Mouse (Mus musculus): Measurements from ENCODE around the gene Fgfr2. TPM values are rescaled to one million over a fixed set of nuclear protein-coding genes. Genes with fewer than 3 reads are reported as not detected.

Fgfr2 gene
- total RNA-seq, 2 experiments from 2014 or later: 1.5 to 1.7 TPM

- intact Hi-C loops (cut with DNase I): loop anchor here (1.0 to 5.0 kb wide), 4 partner anchors 39 to 215 kb away; partner anchors contain the start of gene Plekha1
- no peak for DNase-seq
Measured at GRCm38 (mm10) chr7:130827844-130828403, 2295.2 kb downstream of the Fgfr2 start.

GRCm38 (mm10) chr7:130827431-130827830 is 2295.7 kb downstream of the Fgfr2 start:
- intact Hi-C loops (cut with DNase I): loop anchor here (1.0 to 5.0 kb wide), 4 partner anchors 40 to 215 kb away; partner anchors contain the start of gene Plekha1
- peak; percentile 58 to 66 for DNase-seq

- intact Hi-C loops (cut with DNase I): loop anchor here (2.0 to 5.0 kb wide), 3 partner anchors 41 to 216 kb away; partner anchors contain the start of gene Plekha1
- DNase-seq: no peak
Measured at GRCm38 (mm10) chr7:130826343-130826742, 2296.8 kb downstream of the Fgfr2 start.

GRCm38 (mm10) chr7:130823992-130824391 is 2299.2 kb downstream of the Fgfr2 start:
- DNase-seq: no peak
- intact Hi-C loops (cut with DNase I): no loop called here

GRCm38 (mm10) chr7:130819624-130820023 is 2303.5 kb downstream of the Fgfr2 start:
- intact Hi-C loops (cut with DNase I): loop anchor here (2.0 kb wide), 1 partner anchor 21 kb away; no protein-coding TSS in a partner anchor
- no peak for DNase-seq

- intact Hi-C loops (cut with DNase I): loop anchor here (2.0 kb wide), 1 partner anchor 20 kb away; no protein-coding TSS in a partner anchor
- no peak for DNase-seq
Measured at GRCm38 (mm10) chr7:130818813-130819212, 2304.3 kb downstream of the Fgfr2 start.

- no peak for DNase-seq
- intact Hi-C loops (cut with DNase I): no loop called here
Measured at GRCm38 (mm10) chr7:130816243-130816642, 2306.9 kb downstream of the Fgfr2 start.

- DNase-seq: no peak
- intact Hi-C loops (cut with DNase I): no loop called here
Measured at GRCm38 (mm10) chr7:130815601-130816000, 2307.5 kb downstream of the Fgfr2 start.

GRCm38 (mm10) chr7:130812407-130812806 is 2310.7 kb downstream of the Fgfr2 start:
- intact Hi-C loops (cut with DNase I): no loop called here
- DNase-seq: no peak

- no peak for DNase-seq
- intact Hi-C loops (cut with DNase I): no loop called here
Measured at GRCm38 (mm10) chr7:130810238-130810637, 2312.9 kb downstream of the Fgfr2 start.

- DNase-seq: no peak
- intact Hi-C loops (cut with DNase I): no loop called here
Measured at GRCm38 (mm10) chr7:130808694-130809093, 2314.5 kb downstream of the Fgfr2 start.

- DNase-seq: peak; percentile 33 to 42
- intact Hi-C loops (cut with DNase I): no loop called here
Measured at GRCm38 (mm10) chr7:130807749-130808148, 2315.4 kb downstream of the Fgfr2 start.

GRCm38 (mm10) chr7:130804991-130805390 is 2318.2 kb downstream of the Fgfr2 start:
- intact Hi-C loops (cut with DNase I): no loop called here

GRCm38 (mm10) chr7:130803251-130803825 is 2319.8 kb downstream of the Fgfr2 start:
- DNase-seq: no peak
- intact Hi-C loops (cut with DNase I): no loop called here

More at GRCm38 (mm10) chr7:130804991-130805390, 2318.2 kb downstream of the Fgfr2 start:
- DNase-seq: no peak

GRCm38 (mm10) chr7:130801811-130802210 is 2321.3 kb downstream of the Fgfr2 start:
- intact Hi-C loops (cut with DNase I): no loop called here
- DNase-seq: no peak

GRCm38 (mm10) chr7:130800681-130801080 is 2322.5 kb downstream of the Fgfr2 start:
- DNase-seq: no peak
- intact Hi-C loops (cut with DNase I): no loop called here

- intact Hi-C loops (cut with DNase I): loop anchor here (2.0 kb wide), 1 partner anchor 19 kb away; no protein-coding TSS in a partner anchor
- no peak for DNase-seq
Measured at GRCm38 (mm10) chr7:130799418-130799817, 2323.7 kb downstream of the Fgfr2 start.

- no peak for DNase-seq
- intact Hi-C loops (cut with DNase I): no loop called here
Measured at GRCm38 (mm10) chr7:130797524-130797923, 2325.6 kb downstream of the Fgfr2 start.

- intact Hi-C loops (cut with DNase I): no loop called here
- DNase-seq: no peak
Measured at GRCm38 (mm10) chr7:130796786-130797185, 2326.4 kb downstream of the Fgfr2 start.

- DNase-seq: no peak
- intact Hi-C loops (cut with DNase I): no loop called here
Measured at GRCm38 (mm10) chr7:130793671-130794070, 2329.5 kb downstream of the Fgfr2 start.

GRCm38 (mm10) chr7:130789456-130789855 is 2333.7 kb downstream of the Fgfr2 start:
- intact Hi-C loops (cut with DNase I): no loop called here
- no peak for DNase-seq

- no peak for DNase-seq
- intact Hi-C loops (cut with DNase I): no loop called here
Measured at GRCm38 (mm10) chr7:130788950-130789349, 2334.2 kb downstream of the Fgfr2 start.
